Mouse (Mus musculus): ENCODE results near the gene Slc24a3.

Gene Slc24a3

GRCm38 (mm10) chr2:145283746-145284145 lies 116.2 kb downstream of the Slc24a3 start:
- DNase-seq (ENCODE audit: low spot score in 2 of 2): no peak

- no peak for DNase-seq (ENCODE audit: low spot score in 2 of 2)
Measured at GRCm38 (mm10) chr2:145288501-145288900, 120.9 kb downstream of the Slc24a3 start.

- no peak for DNase-seq (ENCODE audit: low spot score in 2 of 2)
Measured at GRCm38 (mm10) chr2:145291473-145291872, 123.9 kb downstream of the Slc24a3 start.

GRCm38 (mm10) chr2:145292196-145292595 lies 124.6 kb downstream of the Slc24a3 start:
- DNase-seq (ENCODE audit: low spot score in 2 of 2): no peak

GRCm38 (mm10) chr2:145292816-145293215 lies 125.3 kb downstream of the Slc24a3 start:
- no peak for DNase-seq (ENCODE audit: low spot score in 2 of 2)

DNA sequence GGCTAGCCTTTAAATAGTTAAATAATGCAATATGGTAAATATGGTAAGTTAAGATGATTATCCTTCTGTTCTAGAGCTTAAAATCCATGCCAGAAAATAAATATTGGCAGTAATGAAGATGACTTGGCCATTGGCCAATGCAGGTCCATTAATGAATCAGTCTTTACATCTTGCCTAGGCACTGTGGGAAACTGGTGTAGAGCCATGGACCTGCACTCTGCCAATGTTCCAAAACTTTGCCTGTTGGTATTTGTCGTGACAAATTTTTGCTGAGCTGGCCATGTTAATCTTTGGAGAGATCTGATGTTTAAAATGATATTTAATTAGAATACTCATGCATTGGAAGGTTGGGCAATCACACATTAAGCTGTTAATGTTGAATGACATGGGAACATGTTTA lies 129.4 kb downstream of the Slc24a3 start:
- DNase-seq (ENCODE audit: low spot score in 2 of 2): no peak

- DNase-seq (ENCODE audit: low spot score in 2 of 2): no peak
Measured at GRCm38 (mm10) chr2:145299914-145300699, 132.6 kb downstream of the Slc24a3 start.

- no peak for DNase-seq (ENCODE audit: low spot score in 2 of 2)
Measured at GRCm38 (mm10) chr2:145307231-145307883, 139.8 kb downstream of the Slc24a3 start.

GRCm38 (mm10) chr2:145318916-145319315 lies 151.4 kb downstream of the Slc24a3 start:
- no peak for DNase-seq (ENCODE audit: low spot score in 2 of 2)

DNA sequence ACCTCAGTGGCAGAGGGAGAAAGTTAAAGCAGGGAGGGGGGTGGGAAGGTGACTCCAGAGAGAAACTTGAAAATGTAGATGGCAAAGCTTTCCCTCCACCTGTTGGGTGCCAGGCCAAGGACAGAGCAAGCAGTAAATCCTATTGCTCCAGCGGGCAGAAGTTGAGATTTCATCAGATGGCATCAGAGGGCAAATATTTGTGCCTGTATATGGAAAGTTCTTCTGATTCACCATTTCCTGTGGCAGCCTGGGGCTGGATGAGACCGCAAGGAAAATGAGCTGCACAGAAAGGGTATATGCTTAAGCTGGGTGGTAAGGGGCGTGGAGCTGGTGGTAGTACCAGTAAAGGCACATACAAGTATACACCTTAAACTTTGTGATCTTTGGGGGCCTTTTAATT lies 153.7 kb downstream of the Slc24a3 start:
- no peak for DNase-seq (ENCODE audit: low spot score in 2 of 2)

DNA sequence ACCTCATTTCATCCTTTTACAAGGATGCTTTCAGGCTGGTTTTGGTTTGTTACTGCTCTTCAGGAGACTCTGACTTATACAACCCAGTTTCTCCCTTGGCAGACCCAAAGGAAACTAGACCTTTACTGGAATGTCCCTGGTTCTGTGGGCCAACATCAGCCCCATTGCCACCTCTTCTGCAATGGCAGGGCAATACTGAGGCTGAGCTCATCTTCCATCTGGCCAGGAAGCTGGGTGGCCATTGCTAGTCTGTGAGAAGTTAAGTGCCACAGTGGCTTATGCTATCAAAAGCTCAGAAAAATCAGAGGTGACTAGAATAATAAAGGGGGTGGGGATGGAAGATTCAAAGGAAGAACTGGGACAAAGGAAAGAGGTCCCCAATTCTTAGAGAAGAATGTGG lies 154.2 kb downstream of the Slc24a3 start:
- no peak for DNase-seq (ENCODE audit: low spot score in 2 of 2)

DNA sequence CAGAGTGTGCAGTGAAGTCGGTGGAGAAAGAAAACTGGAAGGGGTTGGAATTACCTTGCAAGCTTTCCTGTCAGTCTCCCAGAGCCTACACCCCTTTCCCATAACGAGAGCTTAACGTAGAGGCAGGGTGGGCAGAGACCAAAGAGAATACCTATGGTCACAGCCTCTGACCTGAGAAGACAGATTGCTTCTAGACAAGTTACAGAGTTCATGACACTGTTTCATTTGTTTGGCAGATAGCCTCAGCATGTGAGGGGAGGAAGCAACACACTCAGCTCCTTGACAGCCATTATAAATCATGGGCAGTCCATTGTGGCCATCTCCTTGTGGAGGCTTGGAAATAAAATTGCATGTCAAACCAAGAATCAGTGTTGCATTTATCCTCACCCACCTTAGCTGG lies 156.9 kb downstream of the Slc24a3 start:
- DNase-seq (ENCODE audit: low spot score in 2 of 2): no peak

DNA sequence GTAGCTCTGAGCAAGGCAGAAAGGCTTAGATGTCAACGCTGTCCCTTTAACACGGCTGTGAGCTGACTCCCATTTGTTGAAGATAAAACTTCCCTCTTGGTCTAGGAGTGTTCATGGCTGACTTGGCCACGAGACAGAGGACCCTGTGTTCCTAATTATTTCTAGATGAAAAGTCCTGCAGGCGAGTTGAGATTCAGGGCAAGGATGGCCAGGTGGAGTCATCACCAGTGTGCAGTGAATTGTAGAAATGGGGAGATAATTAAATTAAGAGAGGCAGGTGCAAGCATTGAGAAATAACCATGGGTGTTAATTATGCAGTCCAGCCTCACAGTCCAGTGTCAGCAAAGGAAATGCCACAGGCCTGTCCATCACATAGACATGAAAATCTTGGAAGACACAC lies 158.3 kb downstream of the Slc24a3 start:
- no peak for DNase-seq (ENCODE audit: low spot score in 2 of 2)

DNA sequence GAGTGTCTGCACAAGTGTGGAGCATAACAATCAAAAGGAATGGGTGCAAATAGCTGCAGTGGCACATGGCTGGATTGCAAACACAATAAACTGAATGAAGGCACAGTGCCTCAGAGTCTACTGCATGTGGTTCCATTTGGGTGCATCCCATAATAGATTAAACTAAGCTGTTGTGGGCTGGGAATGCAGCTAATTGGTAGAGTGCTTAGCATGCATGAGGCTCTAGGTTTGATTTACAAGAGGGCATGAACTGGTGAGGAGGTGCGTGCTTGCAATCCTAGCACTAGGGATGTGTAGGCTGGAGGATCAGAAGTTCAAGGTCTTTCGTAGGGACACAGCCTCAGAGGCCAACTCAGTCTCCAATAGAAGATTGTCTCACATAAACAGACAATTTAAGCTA lies 159.0 kb downstream of the Slc24a3 start:
- DNase-seq (ENCODE audit: low spot score in 2 of 2): no peak

DNA sequence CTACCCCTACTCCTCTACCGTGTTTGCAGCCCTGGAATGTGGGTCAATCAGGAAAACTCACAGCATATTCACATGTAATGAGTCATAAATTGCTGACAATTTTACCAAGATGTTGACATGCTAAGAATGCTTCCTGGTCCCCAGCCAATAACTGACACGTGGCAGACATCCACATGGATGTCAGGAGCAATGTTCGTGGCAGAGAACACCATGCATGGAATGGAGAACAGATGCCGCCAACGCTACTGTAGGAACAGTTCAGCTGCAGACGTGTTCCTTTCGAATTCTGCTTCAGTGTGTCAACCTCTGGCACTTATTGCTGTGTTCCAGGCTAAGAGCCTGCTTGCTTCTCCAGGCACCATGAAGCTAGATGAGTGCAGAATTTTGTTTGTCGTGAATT lies 162.2 kb downstream of the Slc24a3 start:
- DNase-seq (ENCODE audit: low spot score in 2 of 2): no peak

DNA sequence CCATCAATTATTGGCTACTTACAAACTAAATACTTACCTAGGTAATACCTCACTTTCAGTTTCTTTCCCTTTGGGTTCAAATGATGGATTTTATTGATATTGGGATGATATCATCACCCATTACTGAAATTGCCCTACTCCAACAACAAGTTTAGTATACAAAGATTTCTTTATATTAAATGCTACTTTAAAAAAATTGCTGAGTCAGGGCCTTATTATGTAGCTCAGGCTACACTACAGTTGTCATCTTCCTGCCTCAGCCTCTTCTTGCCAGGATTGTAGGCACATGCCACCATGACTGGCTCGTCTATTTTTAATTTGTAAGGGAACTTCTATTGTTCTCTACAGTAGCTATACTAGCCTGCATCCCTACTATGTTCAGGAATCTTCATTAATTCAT lies 164.0 kb downstream of the Slc24a3 start:
- DNase-seq (ENCODE audit: low spot score in 2 of 2): no peak

DNA sequence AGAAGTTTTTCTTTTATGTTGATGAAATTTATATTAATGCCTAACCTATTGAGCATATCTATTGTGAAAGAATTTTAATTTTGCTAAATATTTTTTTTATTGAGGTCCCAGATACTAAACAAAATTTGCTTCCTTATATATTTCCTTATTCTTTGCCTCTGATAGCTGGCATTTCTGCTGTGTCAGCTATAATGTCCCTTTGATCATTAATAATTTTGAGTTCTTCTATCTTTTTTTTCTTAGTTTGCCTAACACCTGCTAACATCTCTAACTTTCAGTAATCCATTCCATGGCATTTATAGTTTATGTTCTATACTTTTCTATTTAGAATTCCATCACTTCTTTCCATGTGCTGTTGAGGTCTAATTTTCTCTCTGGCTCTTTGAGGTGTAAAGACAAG lies 165.9 kb downstream of the Slc24a3 start:
- DNase-seq (ENCODE audit: low spot score in 2 of 2): no peak

GRCm38 (mm10) chr2:145336406-145336805 lies 168.9 kb downstream of the Slc24a3 start:
- DNase-seq (ENCODE audit: low spot score in 2 of 2): no peak

DNA sequence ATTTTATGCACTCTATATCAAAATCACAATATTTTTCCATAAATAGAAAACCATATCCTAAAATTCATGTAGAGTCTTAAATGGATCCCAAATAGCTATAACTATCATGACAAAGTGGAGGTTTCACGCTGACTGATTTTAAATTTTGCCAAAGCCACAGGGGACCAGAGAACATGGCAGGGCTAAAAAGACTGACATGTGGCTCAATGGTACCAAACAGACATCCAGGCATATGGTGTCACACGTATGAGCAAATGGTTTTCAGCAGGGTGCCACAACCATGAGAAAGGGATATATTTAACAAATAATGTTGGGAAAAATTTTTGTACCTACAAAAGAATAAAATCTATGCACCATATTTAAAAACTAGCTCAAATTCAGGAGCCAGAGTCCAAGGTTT lies 173.3 kb downstream of the Slc24a3 start:
- no peak for DNase-seq (ENCODE audit: low spot score in 2 of 2)

- no peak for DNase-seq (ENCODE audit: low spot score in 2 of 2)
Measured at GRCm38 (mm10) chr2:145342956-145343355, 175.4 kb downstream of the Slc24a3 start.

- no peak for DNase-seq (ENCODE audit: low spot score in 2 of 2)
Measured at GRCm38 (mm10) chr2:145344521-145344920, 177.0 kb downstream of the Slc24a3 start.

- no peak for DNase-seq (ENCODE audit: low spot score in 2 of 2)
Measured at GRCm38 (mm10) chr2:145353801-145354200, 186.2 kb downstream of the Slc24a3 start.

DNA sequence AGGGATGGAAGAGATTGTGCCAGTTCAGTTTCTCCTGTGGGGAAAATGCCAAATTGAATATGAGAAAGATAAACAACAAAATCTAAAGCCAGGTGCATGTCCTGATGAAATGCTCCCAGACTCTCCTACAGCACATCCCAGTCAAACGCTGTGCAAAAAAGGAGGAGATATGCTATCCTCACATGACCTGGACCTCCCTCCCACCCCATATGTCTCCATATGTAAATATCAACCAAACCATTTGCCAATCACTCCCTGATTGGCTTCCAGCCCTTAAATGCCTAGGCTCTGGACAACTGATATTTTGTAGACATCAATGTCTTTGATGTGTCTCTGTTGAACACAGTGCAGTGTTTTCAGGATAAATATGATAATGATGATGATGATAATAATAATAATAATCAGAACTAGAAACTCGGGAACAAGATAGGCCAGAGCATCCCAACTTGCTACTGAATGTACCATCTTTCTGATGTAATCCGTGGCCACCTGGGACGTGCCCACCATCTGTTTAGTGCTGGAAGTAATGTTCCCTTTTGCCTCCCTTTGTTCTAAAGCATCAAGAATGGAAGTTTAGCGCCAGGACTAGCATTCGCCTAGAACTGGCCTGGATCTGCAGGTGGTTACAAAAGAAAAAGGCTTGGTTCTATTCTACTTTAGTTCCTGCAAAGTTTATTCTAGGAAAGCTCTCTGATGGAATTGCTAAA lies 190.8 kb downstream of the Slc24a3 start:
- no peak for DNase-seq (ENCODE audit: low spot score in 2 of 2)

All from natural killer cell, adult 2 months (primary cell).